Mouse (Mus musculus): Measurements from ENCODE around the gene Prox2. TPM values are rescaled to one million over a fixed set of nuclear protein-coding genes. Genes with fewer than 3 reads are reported as not detected.
A peak's percentile ranks its signal among the peaks of the same experiment; 100 is the strongest.

Prox2 gene
- polyA plus RNA-seq (2015; fragmentation: Nextera tagmentation; extraction: Ambion mirVana): 1.6 and 2.1 TPM in 2 replicates

DNA sequence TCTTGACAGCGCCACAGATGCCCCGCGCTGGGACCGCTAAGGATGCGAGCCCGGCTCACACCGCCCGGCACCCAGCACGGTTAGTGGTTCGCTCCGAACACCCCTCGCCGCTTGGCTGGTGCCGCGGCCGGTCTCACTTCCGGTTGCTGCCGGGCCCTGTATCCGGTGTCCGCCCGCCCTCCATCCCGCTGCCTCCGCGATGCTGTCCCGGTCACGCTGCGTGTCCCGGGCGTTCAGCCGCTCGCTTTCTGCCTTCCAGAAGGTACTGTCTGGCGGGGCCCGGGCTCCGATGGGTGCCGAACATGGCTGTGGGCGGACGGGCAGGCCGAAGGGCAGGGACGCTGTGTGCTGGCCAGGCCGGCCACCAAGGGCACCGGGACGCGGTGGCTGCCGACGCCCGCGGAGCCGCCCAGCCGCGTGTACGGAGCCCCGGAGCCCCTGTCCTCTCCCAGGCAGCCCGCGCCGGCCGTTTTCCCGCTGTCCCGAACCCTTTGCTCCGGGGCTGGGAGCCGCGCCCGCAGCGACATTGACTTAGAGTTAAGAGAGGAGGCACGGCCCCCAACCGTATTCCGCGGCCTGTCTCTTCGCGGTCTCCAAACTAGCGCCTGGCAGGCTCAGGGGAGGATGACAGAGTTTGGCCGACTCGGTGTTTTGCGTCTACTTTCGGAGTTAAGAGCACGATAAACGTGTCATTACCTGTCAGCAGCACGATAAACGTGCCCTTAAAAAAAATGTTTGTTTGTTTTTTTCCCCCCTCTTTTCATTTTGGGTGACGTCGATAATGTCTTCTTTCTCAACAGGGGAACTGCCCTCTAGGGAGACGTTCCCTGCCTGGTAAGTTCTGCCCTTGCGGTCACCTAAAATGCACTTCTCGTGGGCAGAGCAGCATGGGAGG lies at the start of gene Prox2, which contains the start of gene Dlst:
TSS of gene Prox2 (minus strand) at position 62 of the 895 bp plus-strand sequence.
TSS of gene Dlst (plus strand) at position 136 of the 895 bp plus-strand sequence.
- H3K4me1 ChIP-seq (replicated peaks): peaks cover 29% of the 10 kb centered on the region

DNA sequence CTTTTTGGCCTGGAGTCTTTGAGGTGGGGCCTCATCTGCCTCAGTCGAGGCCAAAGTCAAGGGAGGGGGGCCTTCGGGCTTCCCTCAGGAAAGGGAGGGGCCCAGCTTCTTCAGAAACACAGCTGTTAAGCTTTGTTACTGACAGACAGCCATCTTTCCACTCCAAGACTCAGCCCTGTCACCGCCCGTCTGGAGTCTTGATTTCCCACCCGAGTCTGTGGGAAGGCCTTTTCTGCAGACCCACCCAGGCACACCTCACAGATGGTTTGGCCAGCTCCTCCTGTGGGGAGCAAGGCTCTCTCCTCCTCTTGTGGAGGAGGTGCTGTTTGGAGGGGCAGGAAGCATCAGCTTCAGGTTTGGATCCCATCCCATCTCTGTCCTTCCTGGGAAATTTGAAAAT lies 49.0 kb upstream of the Prox2 start:
- Histone ChIP-seq H3K9ac (no peak overlapping the region), H3K4me1 (replicated peaks) (no peaks in the 10 kb centered on the region), H3K36me3 (no peaks in the 10 kb centered on the region), H3K4me3 (no peak overlapping the region), H3K27ac (replicated peaks) (no peak overlapping the region), H3K9me3 (no peaks in the 10 kb centered on the region), H3K27me3 (no peaks in the 10 kb centered on the region), H3K4me2 (no peak overlapping the region)
- 84% methylated on average over 5 of the region's 5 CpGs for WGBS
- no peak for ATAC-seq (ENCODE audit: low FRiP score, low read depth)

More for the DNA sequence above, at the start of gene Prox2, which contains the start of gene Dlst:
- peak within 1 kb of the TSS; percentile 93 for H3K9ac ChIP-seq
- H3K4me3 ChIP-seq: peak within 1 kb of the TSS; percentile 89
- H3K4me2 ChIP-seq: peak within 1 kb of the TSS; percentile 72
- peak within 1 kb of the TSS; percentile 86 for H3K27ac ChIP-seq (replicated peaks)
- H3K9me3 ChIP-seq: no peaks in the 10 kb centered on the region
- WGBS: under 1% methylated on average over 76 of the region's 83 CpGs
- no peaks in the 10 kb centered on the region for H3K27me3 ChIP-seq
- H3K36me3 ChIP-seq: peaks cover 6% of the 10 kb centered on the region; the same call in 1 of the 2 replicates
- peak; percentile 97 for ATAC-seq (ENCODE audit: low FRiP score, low read depth)

DNA sequence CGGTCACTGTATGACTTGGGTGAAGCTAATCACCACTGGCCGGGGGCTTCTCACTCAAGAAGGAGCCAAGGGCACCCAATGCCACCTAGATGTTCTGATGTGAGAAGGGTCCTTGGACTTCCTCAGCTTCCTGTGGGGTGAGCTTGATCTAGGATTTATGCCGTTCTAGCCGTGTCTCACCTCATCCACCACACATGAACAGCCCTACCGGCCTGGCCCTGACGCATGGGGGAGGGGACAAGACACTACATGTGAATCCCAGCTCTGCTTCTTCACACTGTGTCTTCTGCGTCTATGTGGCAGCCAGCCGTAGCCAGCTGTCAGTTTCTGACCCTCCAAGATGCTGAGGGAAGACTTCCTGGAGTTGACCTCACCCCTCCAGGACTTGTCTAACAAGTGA lies 48.2 kb upstream of the Prox2 start:
- no peaks in the 10 kb centered on the region for H3K9me3 ChIP-seq
- no peak overlapping the region for H3K4me3 ChIP-seq
- H3K36me3 ChIP-seq: no peaks in the 10 kb centered on the region
- H3K27me3 ChIP-seq: no peaks in the 10 kb centered on the region
- H3K4me1 ChIP-seq (replicated peaks): no peaks in the 10 kb centered on the region
- H3K27ac ChIP-seq (replicated peaks): no peak overlapping the region
- no peak overlapping the region for H3K4me2 ChIP-seq
- WGBS: 91% methylated on average over 8 of the region's 8 CpGs
- no peak for ATAC-seq (ENCODE audit: low FRiP score, low read depth)
- no peak overlapping the region for H3K9ac ChIP-seq

DNA sequence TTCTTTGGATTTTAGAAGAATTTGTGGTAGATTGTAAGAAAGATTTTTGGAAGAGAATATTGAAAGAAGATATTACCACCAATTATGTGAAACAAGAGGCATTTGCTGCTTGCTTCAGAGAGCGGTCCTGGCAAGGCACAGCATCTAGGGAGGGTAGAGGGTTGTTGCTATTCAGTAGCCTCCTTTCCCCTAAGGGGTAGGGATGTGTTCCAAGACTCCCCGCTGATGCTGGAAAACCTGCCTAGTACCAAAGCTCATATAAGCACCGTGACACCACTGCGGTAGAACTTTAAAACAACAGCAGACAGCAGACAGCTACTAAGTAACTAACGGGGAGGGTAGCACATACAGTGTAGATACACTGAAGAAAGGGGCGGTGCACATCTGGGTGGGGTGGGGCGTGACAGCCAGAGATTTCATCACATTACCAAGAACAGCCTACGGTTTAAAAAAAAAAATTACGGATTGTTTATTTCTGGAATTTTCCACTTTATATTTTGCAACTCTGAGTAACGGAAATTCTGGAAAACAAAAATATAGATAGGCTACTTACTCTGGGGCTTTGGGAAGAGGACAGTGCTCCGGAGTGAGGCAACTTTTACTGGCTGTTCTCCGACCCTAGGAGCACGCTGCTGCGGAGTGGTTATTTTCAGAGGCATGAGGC lies 47.4 kb upstream of the Prox2 start:
- no peaks in the 10 kb centered on the region for H3K36me3 ChIP-seq
- ATAC-seq (ENCODE audit: low FRiP score, low read depth): no peak
- H3K9me3 ChIP-seq: no peaks in the 10 kb centered on the region
- H3K4me1 ChIP-seq (replicated peaks): no peaks in the 10 kb centered on the region
- H3K27me3 ChIP-seq: no peaks in the 10 kb centered on the region
- H3K9ac ChIP-seq: no peak overlapping the region
- H3K4me2 ChIP-seq: no peak overlapping the region
- WGBS: 87% methylated on average over 14 of the region's 14 CpGs
- H3K27ac ChIP-seq (replicated peaks): no peak overlapping the region
- no peak overlapping the region for H3K4me3 ChIP-seq

DNA sequence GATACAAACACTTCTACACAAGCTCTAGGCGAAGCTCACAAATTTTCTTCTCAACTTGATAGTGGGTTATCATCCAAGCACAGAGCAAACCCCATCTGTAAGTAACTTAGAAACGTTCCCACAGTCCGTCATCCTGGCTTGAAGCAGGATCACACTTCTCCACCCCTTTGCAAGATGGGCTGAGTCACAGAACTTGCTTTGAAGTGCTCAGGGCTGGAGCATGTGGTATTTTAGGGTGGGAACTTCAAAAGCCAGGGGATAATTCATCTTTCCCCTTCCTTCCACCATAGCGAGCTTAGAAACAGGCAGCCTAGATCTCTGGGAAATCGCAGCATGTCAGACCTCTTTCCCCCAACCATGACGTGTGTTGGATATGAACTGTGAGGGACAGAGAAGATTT lies 45.8 kb upstream of the Prox2 start:
- Histone ChIP-seq H3K4me3 (no peak overlapping the region), H3K9ac (no peak overlapping the region), H3K36me3 (no peaks in the 10 kb centered on the region), H3K27ac (replicated peaks) (no peak overlapping the region), H3K4me2 (no peak overlapping the region), H3K9me3 (no peaks in the 10 kb centered on the region), H3K4me1 (replicated peaks) (peaks cover 4% of the 10 kb centered on the region), H3K27me3 (no peaks in the 10 kb centered on the region)
- WGBS: 70% methylated on average over 6 of the region's 6 CpGs
- ATAC-seq (ENCODE audit: low FRiP score, low read depth): no peak

DNA sequence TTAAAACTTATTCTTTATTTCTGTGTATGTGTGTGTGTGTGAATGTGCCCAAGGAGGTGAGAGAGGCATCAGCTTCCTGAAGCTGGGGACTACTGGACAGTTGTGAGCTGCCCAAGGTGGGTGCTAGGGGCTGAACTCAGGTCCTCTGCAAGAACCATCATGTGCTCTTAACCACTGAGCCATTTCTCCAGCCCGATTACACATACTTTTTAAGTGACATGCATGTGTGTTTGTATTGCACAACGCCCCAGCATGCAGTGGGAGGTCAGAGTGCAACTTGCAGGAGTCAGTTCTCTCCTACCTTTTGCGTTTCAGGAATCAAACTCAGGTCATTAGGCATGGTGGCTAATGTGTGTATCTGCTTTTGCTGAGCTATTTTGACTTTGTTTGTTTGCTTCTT lies 42.5 kb upstream of the Prox2 start:
- no peak for ATAC-seq (ENCODE audit: low FRiP score, low read depth)
- Histone ChIP-seq H3K27ac (replicated peaks) (no peak overlapping the region), H3K36me3 (no peaks in the 10 kb centered on the region), H3K9ac (no peak overlapping the region), H3K9me3 (no peaks in the 10 kb centered on the region), H3K27me3 (no peaks in the 10 kb centered on the region), H3K4me2 (no peak overlapping the region), H3K4me1 (replicated peaks) (peaks cover 23% of the 10 kb centered on the region), H3K4me3 (no peak overlapping the region)
- 84% methylated on average over 3 of the region's 3 CpGs for WGBS

DNA sequence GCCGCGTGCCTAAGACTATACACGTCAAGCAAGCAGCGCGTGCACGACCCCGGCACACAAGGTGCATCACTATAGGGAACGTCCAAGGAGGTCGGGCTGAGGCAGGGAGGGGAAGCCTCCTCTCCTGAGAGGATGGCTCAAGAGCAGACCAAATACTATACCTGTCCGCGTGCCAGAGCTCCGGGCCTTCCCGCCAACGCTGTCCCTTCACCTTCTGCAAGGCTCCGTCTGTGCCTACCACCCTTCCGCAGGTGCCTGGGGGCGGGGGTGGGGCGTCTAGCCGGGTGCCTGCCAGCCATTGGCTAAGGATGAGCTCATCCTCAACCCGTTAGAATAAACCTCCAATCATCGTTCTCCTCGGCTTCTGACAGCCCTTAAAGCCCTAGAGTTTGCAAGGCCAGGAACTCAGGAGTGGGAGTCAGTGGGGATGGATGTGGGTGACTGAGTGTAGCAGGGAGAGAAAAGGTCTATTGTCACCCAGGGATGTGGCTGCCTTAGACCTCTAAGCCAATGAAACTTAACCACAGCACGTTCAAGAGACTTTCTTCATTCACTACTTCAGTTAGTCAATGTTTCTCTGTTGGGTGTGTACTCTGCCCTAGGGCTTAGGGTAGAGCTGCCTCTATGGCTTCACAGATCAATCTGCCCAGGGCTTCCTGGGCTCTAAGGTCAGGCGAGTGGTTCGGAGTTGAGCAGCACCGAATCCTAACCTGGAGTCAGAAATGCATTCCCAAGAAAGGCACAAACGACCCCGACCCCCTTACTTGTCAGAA lies 40.6 kb upstream of the Prox2 start, which contains the start of gene Rps6kl1:
TSS of gene Rps6kl1 (minus strand) at position 263 of the 773 bp plus-strand sequence.
- Histone ChIP-seq H3K27me3 (no peaks in the 10 kb centered on the region), H3K4me1 (replicated peaks) (peaks cover 24% of the 10 kb centered on the region), H3K9ac (peak within 1 kb of the TSS; percentile 80), H3K4me3 (peak within 1 kb of the TSS; percentile 62), H3K9me3 (no peaks in the 10 kb centered on the region), H3K27ac (replicated peaks) (peak within 1 kb of the TSS; percentile 70), H3K4me2 (peak within 1 kb of the TSS; percentile 81), H3K36me3 (no peaks in the 10 kb centered on the region)
- WGBS: 15% methylated on average over 28 of the region's 28 CpGs
- ATAC-seq (ENCODE audit: low FRiP score, low read depth): peak; percentile 96

DNA sequence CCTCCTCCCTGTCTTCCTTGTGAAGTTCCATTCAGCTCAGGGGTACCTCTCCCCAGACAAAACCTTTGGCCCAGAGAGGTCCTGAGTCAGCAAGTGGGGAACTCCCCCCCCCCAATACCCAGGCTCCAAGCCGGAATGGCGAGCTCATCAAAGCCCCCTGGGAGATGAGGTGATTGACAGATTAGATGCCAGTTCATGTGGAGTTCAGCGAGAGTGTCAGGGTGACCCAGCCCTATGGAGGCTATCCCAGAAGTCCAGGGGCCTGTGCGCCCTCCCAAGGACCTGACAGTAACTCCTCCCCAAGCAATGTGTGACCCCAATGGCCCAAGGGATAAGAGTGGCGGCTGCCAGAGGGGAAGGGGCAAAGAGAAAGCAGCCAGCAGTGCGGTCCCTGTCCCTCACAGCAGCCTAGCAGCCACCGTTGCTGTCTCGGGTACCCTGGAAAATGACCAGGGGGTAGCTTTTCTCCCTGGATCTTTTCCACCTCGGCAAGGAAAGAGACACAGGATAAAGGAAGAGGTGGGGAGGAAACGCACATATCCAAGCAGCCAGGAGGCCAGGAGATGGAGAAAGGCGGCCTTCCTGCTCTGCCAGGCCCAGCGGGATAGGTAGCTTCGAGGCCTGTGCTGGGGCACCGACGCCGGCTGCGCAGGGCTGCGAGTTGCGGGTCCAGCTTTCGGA lies 39.9 kb upstream of the Prox2 start:
- Histone ChIP-seq H3K4me2 (peak overlapping the region; percentile 81), H3K4me1 (replicated peaks) (peaks cover 31% of the 10 kb centered on the region), H3K36me3 (no peaks in the 10 kb centered on the region), H3K9me3 (no peaks in the 10 kb centered on the region), H3K27me3 (no peaks in the 10 kb centered on the region), H3K4me3 (peak overlapping the region; percentile 62), H3K9ac (peak overlapping the region; percentile 80), H3K27ac (replicated peaks) (peak overlapping the region; percentile 70)
- ATAC-seq (ENCODE audit: low FRiP score, low read depth): 0 out of 2 replicates have a peak, but pooled peaks have one; percentile 12
- WGBS: 5% methylated on average over 20 of the region's 20 CpGs

DNA sequence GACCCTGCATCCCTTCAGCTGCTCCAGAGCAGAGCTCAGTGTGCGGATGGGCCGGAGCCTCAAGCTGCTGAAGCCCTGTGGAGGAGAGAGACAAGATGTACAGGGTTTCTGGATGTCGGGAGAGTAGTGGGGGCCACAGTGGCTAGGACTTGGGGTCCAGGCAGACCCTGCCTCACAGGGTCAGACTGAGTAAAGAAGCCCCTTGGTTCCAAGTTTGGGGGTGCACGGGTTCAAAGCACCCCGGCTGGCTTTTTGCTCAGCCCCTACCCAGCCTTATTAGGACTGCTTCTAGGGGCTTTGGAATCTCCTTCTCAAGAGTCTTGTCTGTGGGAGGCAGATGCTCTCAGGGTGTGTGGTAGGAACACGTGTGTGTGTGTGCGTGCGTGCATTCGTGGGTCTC lies 36.3 kb upstream of the Prox2 start:
- Histone ChIP-seq H3K36me3 (0 out of 2 replicates have a peak, but pooled peaks cover 7% of the 10 kb centered on the region), H3K4me2 (no peak overlapping the region), H3K4me1 (replicated peaks) (peaks cover 31% of the 10 kb centered on the region), H3K9ac (no peak overlapping the region), H3K27ac (replicated peaks) (no peak overlapping the region), H3K4me3 (no peak overlapping the region), H3K27me3 (no peaks in the 10 kb centered on the region), H3K9me3 (no peaks in the 10 kb centered on the region)
- WGBS: 78% methylated on average over 9 of the region's 9 CpGs
- ATAC-seq (ENCODE audit: low FRiP score, low read depth): no peak

DNA sequence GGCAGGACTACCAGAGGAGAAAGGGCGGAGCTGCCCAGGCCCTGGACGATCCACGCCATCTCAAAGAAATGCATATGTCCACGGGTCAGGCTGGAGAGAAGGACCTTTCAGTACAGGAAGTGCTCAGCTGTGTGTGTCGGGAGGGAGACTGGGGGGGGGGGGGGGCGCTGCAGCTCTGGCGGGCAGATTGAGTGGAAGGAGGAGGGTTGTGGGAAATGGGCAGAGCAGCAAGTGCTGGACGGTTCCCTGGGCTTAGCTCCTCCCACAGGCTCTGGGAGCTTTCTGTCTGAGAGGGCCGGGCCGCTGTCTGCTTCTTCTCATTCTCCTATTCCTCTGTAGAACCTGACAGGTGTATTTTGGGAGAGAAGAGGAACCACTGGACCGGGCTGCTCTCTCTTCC lies 35.8 kb upstream of the Prox2 start:
- 32% methylated on average over 10 of the region's 11 CpGs for WGBS
- H3K27me3 ChIP-seq: no peaks in the 10 kb centered on the region

DNA sequence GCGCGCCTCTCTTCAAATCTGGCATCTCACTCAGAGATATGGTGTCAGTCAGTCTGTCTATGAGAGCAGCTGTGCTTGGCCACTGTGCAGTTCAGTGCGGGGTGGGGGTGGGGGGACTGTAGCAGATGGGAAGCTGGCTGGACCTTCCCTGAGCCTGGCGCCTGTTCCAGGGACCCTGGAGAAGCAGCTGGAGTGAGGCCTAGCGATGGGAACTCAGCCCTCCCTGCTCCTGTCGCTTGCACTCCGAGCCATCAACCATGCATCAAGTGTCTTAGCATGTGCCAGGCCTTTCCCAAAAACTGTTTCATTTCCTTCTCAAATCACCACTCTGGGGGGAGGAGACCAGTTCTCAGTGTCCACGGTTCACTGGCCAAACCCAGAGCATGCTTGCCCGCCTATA lies 35.1 kb upstream of the Prox2 start:
- WGBS: 60% methylated on average over 9 of the region's 9 CpGs
- peaks cover 22% of the 10 kb centered on the region for H3K4me1 ChIP-seq (replicated peaks)
- no peaks in the 10 kb centered on the region for H3K9me3 ChIP-seq
- no peak overlapping the region for H3K4me2 ChIP-seq
- 0 out of 2 replicates have a peak, but pooled peaks have one; percentile 25 for ATAC-seq (ENCODE audit: low FRiP score, low read depth)
- no peaks in the 10 kb centered on the region for H3K27me3 ChIP-seq
- 0 out of 2 replicates have a peak, but pooled peaks cover 7% of the 10 kb centered on the region for H3K36me3 ChIP-seq
- no peak overlapping the region for H3K9ac ChIP-seq
- 0 out of 2 replicates have a peak overlapping the region, but pooled peaks have one; percentile 9 for H3K27ac ChIP-seq (replicated peaks)
- H3K4me3 ChIP-seq: no peak overlapping the region

More for the DNA sequence above, 35.8 kb upstream of the Prox2 start:
- Histone ChIP-seq H3K9ac (no peak overlapping the region), H3K27ac (replicated peaks) (no peak overlapping the region), H3K4me3 (no peak overlapping the region), H3K4me1 (replicated peaks) (peaks cover 28% of the 10 kb centered on the region), H3K9me3 (no peaks in the 10 kb centered on the region), H3K4me2 (no peak overlapping the region), H3K36me3 (0 out of 2 replicates have a peak, but pooled peaks cover 7% of the 10 kb centered on the region)
- ATAC-seq (ENCODE audit: low FRiP score, low read depth): no peak
